Mouse (Mus musculus) midbrain, postnatal 0 days (tissue): Measurements from ENCODE around the gene Acat2. TPM values are rescaled to one million over a fixed set of nuclear protein-coding genes. Genes with fewer than 3 reads are reported as not detected.
"Not testable (repeated sequence)": the region's sequence is repeated elsewhere in the genome, so short reads cannot be mapped to it uniquely, and the experiment has no call there.

Experiments
- ATAC-seq: fragments of 200-750 bp; cut with Nextera tagmentation; 2 replicates; pipeline ENCODE4 v1.8.0; 2017; ENCODE audit warnings: moderate number of reproducible peaks, mild to moderate bottlenecking, moderate TSS enrichment, moderate library complexity; ENCODE audit not compliant: low FRiP score
- DNase-seq: peaks from one replicate; pipeline ENCODE4 v3.0.0-alpha.2; 2015; ENCODE audit warnings: low spot score
- H3K27ac ChIP-seq: fragments of 300-500 bp; sonication (generic); 2 replicates; pipeline ENCODE4 v1.5.1; 2014; ENCODE audit warnings: low read depth, mild to moderate bottlenecking, low read length, mixed read lengths
- H3K27me3 ChIP-seq: fragments of 300-500 bp; sonication (generic); 2 replicates; pipeline ENCODE4 v1.6.1; 2014; ENCODE audit warnings: low read length, control low read depth, mixed read lengths; ENCODE audit not compliant: insufficient read depth
- H3K36me3 ChIP-seq: fragments of 300-500 bp; sonication (generic); 2 replicates; pipeline ENCODE4 v1.6.1; 2014; ENCODE audit warnings: low read length, control low read depth, mixed read lengths; ENCODE audit not compliant: insufficient read depth
- H3K4me1 ChIP-seq: fragments of 300-500 bp; sonication (generic); 2 replicates; pipeline ENCODE4 v1.6.1; 2014; ENCODE audit warnings: mild to moderate bottlenecking, control low read depth, antibody characterized with exemption, low read length, mixed read lengths; ENCODE audit not compliant: insufficient read depth
- H3K4me2 ChIP-seq: fragments of 300-500 bp; sonication (generic); 2 replicates; pipeline ENCODE4 v1.6.1; 2014; ENCODE audit warnings: low read depth, mild to moderate bottlenecking, low read length, mixed read lengths; ENCODE audit not compliant: poor library complexity, severe bottlenecking
- H3K4me3 ChIP-seq: fragments of 300-500 bp; sonication (generic); 2 replicates; pipeline ENCODE4 v1.5.1; 2014; ENCODE audit warnings: low read depth, mild to moderate bottlenecking, low read length, moderate library complexity
- H3K9ac ChIP-seq: fragments of 300-500 bp; sonication (generic); replicated peaks from 2 replicates; pipeline ENCODE4 v1.6.1; 2014; ENCODE audit warnings: mild to moderate bottlenecking, low read length, moderate library complexity, mixed read lengths; ENCODE audit not compliant: poor library complexity, severe bottlenecking
- H3K9me3 ChIP-seq: fragments of 300-500 bp; sonication (generic); 2 replicates; pipeline ENCODE4 v1.6.1; 2016; ENCODE audit warnings: low read length, control low read depth
- CTCF ChIP-seq: IDR thresholded peaks from 2 replicates; pipeline ENCODE4 v1.5.1; 2016; ENCODE audit warnings: antibody characterized with exemption, mild to moderate bottlenecking
- WGBS: fragments of 180-500 bp; shearing (Covaris S2); extraction: QIAGEN DNeasy Blood & Tissue Kit; methylation state at CpG from one replicate; pipeline ENCODE4 v1.1.7; 2014; 5-methylcytosine and 5-hydroxymethylcytosine counted together
- polyA plus RNA-seq: library from polyadenylated mRNA; unstranded; fragments of >200 nt; fragmentation: Nextera tagmentation; extraction: Ambion mirVana; gene quantifications from 2 replicates; pipeline ENCODE4 v1.2.1, GENCODE M21; 2015
- total RNA-seq: library from RNA; depleted of rRNA; stranded (reverse); fragments of >200 nt; gene quantifications from 2 replicates; pipeline ENCODE4 v1.2.3, GENCODE M21; 2014

Acat2 gene
- total and polyA plus RNA-seq, 2 experiments from 2014 or later, result 181 to 247 TPM

- no peaks in the 10 kb centered on the region for H3K9me3 ChIP-seq
- 96% methylated on average over 6 of the region's 6 CpGs for WGBS
- H3K27ac ChIP-seq, result no peak overlapping the region
- no peak overlapping the region for H3K9ac ChIP-seq
- no peak for DNase-seq
- H3K4me1 ChIP-seq, result no peaks in the 10 kb centered on the region; the same call in 1 of the 2 replicates
- H3K36me3 ChIP-seq, result peaks cover 25% of the 10 kb centered on the region
- no peak for TF ChIP-seq CTCF
- no peak overlapping the region for H3K4me2 ChIP-seq
- no peaks in the 10 kb centered on the region for H3K27me3 ChIP-seq
- no peak for ATAC-seq
- H3K4me3 ChIP-seq, result no peak overlapping the region
These were observed 17.9 kb downstream of the Acat2 start for GRCm38 (mm10) chr17:12942459-12943162.

- no peak overlapping the region for H3K4me3 ChIP-seq
- H3K36me3 ChIP-seq, result peaks cover 25% of the 10 kb centered on the region
- ATAC-seq, result no peak
- no peak for TF ChIP-seq CTCF
- WGBS, result 78% methylated on average over 8 of the region's 8 CpGs
- H3K27me3 ChIP-seq, result no peaks in the 10 kb centered on the region
- H3K9me3 ChIP-seq, result no peaks in the 10 kb centered on the region
- DNase-seq, result no peak
- H3K4me1 ChIP-seq, result no peaks in the 10 kb centered on the region; the same call in 1 of the 2 replicates
- no peak overlapping the region for H3K9ac ChIP-seq
- H3K27ac ChIP-seq, result no peak overlapping the region
- no peak overlapping the region for H3K4me2 ChIP-seq
These were observed 18.8 kb downstream of the Acat2 start for GRCm38 (mm10) chr17:12941543-12942260.

- ATAC-seq, result peak; percentile 33; the same call in 1 of the 2 replicates
- DNase-seq, result no peak
These were observed 20.3 kb downstream of the Acat2 start, which contains the start of gene Acat3 for GRCm38 (mm10) chr17:12940151-12940805. Gene Acat3, minus strand, starts transcription at chr17:12940600.

GRCm38 (mm10) chr17:12939377-12940148 lies 21.0 kb downstream of the Acat2 start:
- 25% methylated on average over 2 of the region's 12 CpGs for WGBS
- H3K27me3 ChIP-seq, DNase-seq, H3K9me3 ChIP-seq, H3K27ac ChIP-seq, H3K4me1 ChIP-seq, H3K9ac ChIP-seq: not testable (repeated sequence)
- Histone ChIP-seq H3K36me3 (peaks cover 17% of the 10 kb centered on the region), H3K4me3 (peak overlapping the region; percentile 15; the same call in 1 of the 2 replicates), H3K4me2 (peak overlapping the region; percentile 51)
- peak; percentile 60 for ATAC-seq

More at GRCm38 (mm10) chr17:12940151-12940805, 20.3 kb downstream of the Acat2 start, which contains the start of gene Acat3:
- Histone ChIP-seq H3K27me3 (no peaks in the 10 kb centered on the region), H3K4me1 (no peaks in the 10 kb centered on the region; the same call in 1 of the 2 replicates), H3K4me3 (peak within 1 kb of the TSS; percentile 15; the same call in 1 of the 2 replicates), H3K36me3 (peaks cover 21% of the 10 kb centered on the region), H3K4me2 (peak within 1 kb of the TSS; percentile 51), H3K9me3 (no peaks in the 10 kb centered on the region), H3K9ac (no peak within 1 kb of the TSS), H3K27ac (no peak within 1 kb of the TSS)
- 17% methylated on average over 26 of the region's 27 CpGs for WGBS
- no peak for TF ChIP-seq CTCF

GRCm38 (mm10) chr17:12938077-12938476 lies 22.5 kb downstream of the Acat2 start:
- Histone ChIP-seq H3K36me3 (peaks cover 9% of the 10 kb centered on the region), H3K4me1 (no peaks in the 10 kb centered on the region; the same call in 1 of the 2 replicates), H3K9me3 (no peaks in the 10 kb centered on the region), H3K9ac (no peak overlapping the region), H3K27ac (no peak overlapping the region), H3K4me3 (no peak overlapping the region), H3K4me2 (no peak overlapping the region), H3K27me3 (no peaks in the 10 kb centered on the region)
- ATAC-seq, result no peak
- 25% methylated on average over 2 of the region's 2 CpGs for WGBS
- DNase-seq, result no peak
- TF ChIP-seq CTCF, result no peak
